Mouse (Mus musculus) lung, embryonic 15.5 days (tissue): ENCODE measurements at regions not wholly inside any gene's neighbourhood (a gene's known extent, or its start where the extent isn't known, plus 50 kb on each side); places are given as distances from the start of the nearest gene placed in this dataset.

Source experiments
- ATAC-seq: fragments of 200-750 bp; cut with Nextera tagmentation; 2 replicates; pipeline ENCODE4 v1.8.0; 2017; ENCODE audit warnings: moderate number of reproducible peaks, borderline replicate concordance; ENCODE audit not compliant: low FRiP score, low TSS enrichment; ENCODE audit errors: extremely low read depth
- H3K27ac ChIP-seq: fragments of 300-500 bp; sonication (generic); 2 replicates; pipeline ENCODE4 v1.5.1; 2015; ENCODE audit warnings: moderate library complexity, mild to moderate bottlenecking, inconsistent platforms
- H3K27me3 ChIP-seq: fragments of 300-500 bp; sonication (generic); 2 replicates; pipeline ENCODE4 v1.6.1; 2015; ENCODE audit warnings: inconsistent platforms
- H3K36me3 ChIP-seq: fragments of 300-500 bp; sonication (generic); 2 replicates; pipeline ENCODE4 v1.6.1; 2015; ENCODE audit warnings: inconsistent platforms
- H3K4me1 ChIP-seq: fragments of 300-500 bp; sonication (generic); 2 replicates; pipeline ENCODE4 v1.6.1; 2015; ENCODE audit warnings: inconsistent platforms
- H3K4me2 ChIP-seq: fragments of 300-500 bp; sonication (generic); 2 replicates; pipeline ENCODE4 v1.6.1; 2015; ENCODE audit warnings: inconsistent platforms, mild to moderate bottlenecking, moderate library complexity
- H3K4me3 ChIP-seq: fragments of 300-500 bp; sonication (generic); 2 replicates; pipeline ENCODE4 v1.5.1; 2015; ENCODE audit warnings: mild to moderate bottlenecking, inconsistent platforms
- H3K9ac ChIP-seq: fragments of 300-500 bp; sonication (generic); 2 replicates; pipeline ENCODE4 v1.6.1; 2015; ENCODE audit warnings: inconsistent platforms
- H3K9me3 ChIP-seq: fragments of 300-500 bp; sonication (generic); 2 replicates; pipeline ENCODE4 v1.6.1; 2016; ENCODE audit warnings: inconsistent platforms
- WGBS: fragments of 180-500 bp; shearing (Covaris S2); methylation state at CpG from one replicate; pipeline ENCODE4 v1.1.7; 2015; 5-methylcytosine and 5-hydroxymethylcytosine counted together

DNA sequence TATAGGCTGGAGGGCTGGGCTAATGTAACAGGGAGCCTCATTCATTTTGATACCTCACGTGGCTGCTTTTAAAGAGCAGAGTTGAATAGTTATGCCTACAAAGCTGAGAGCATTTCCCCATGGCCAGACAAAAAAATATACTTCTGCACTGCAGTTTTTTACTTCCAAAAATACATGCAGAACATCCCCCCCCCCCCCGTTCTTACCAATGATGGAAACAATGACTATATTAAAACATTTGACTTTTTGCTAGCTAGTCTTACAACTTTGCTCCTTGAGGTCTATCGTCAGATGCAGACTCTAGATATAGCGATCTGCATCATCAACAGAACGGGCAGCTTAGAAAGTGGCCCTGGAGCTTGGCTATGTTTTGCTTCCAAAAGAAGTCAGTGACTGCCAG lies 692.4 kb downstream of the Stpg2 start:
- Histone ChIP-seq H3K4me2 (no peak overlapping the region), H3K36me3 (no peaks in the 10 kb centered on the region), H3K9me3 (no peaks in the 10 kb centered on the region), H3K27ac (no peak overlapping the region), H3K4me3 (no peak overlapping the region), H3K9ac (no peak overlapping the region), H3K4me1 (no peaks in the 10 kb centered on the region), H3K27me3 (no peaks in the 10 kb centered on the region)
- WGBS = 83% methylated on average over 5 of the region's 5 CpGs
- ATAC-seq = no peak

DNA sequence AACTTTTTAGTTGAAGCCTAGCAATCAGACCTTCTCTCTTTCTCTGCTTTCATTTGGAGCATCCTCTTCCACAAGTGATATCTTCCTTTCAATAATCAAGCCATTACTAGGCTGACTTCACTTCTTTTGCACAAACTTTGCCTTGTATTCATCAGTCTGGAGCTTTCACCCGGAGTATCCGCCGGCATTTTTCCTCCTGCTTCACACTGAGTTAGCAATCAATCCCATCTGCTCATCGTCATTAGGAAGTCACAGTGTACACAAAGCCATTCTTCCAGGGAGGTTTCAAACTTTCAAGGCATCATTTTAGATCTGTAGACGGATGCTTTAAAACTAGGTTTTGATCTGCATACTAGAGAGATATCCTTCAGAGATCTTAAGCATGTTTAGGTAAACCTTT lies 693.7 kb downstream of the Stpg2 start:
- Histone ChIP-seq H3K4me3 (no peak overlapping the region), H3K27ac (no peak overlapping the region)

DNA sequence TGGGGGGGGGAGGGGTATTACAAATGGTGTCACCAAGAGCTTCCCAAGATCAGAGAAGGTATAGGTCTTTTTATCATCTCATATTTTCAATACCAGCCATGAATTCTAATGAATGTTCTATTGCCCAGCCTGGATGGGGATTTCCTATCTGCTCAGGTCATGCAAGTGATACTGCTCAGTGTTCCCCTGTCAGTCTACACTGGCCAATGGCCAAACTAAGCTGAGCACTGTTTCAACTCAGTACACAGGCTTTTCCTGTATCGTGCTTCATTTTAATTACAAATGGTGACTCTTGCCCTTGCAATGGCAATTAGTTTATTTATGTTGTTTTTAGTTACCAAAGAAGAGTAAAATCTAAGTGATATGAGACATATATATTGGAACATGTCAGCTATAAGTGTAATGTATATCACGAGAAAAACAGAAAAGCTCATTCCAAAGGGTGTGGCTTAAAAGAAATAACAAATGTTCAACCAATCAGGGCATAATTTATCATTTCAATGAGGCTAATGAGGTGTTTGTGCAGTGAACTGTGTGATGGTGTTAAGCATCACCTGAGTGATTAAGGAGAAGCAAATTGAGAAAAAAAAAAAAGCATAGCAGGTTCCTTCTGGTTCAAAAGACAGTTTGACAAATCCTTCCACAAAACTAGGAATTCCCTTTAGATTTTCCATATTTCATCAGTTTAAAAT lies 708.3 kb downstream of the Stpg2 start:
- peaks cover 6% of the 10 kb centered on the region for H3K4me1 ChIP-seq
- 42% methylated on average over 2 of the region's 2 CpGs for WGBS
- H3K27ac ChIP-seq = no peak overlapping the region
- no peak overlapping the region for H3K4me2 ChIP-seq
- H3K9ac ChIP-seq = no peak overlapping the region
- H3K4me3 ChIP-seq = no peak overlapping the region
- no peaks in the 10 kb centered on the region for H3K36me3 ChIP-seq
- ATAC-seq = no peak
- H3K27me3 ChIP-seq = no peaks in the 10 kb centered on the region
- no peaks in the 10 kb centered on the region for H3K9me3 ChIP-seq

More for the DNA sequence above, 693.7 kb downstream of the Stpg2 start:
- H3K27me3 ChIP-seq = no peaks in the 10 kb centered on the region
- H3K9ac ChIP-seq = no peak overlapping the region
- no peaks in the 10 kb centered on the region for H3K9me3 ChIP-seq
- WGBS = 28% methylated on average over 5 of the region's 5 CpGs
- H3K36me3 ChIP-seq = no peaks in the 10 kb centered on the region
- ATAC-seq = no peak
- no peak overlapping the region for H3K4me2 ChIP-seq
- H3K4me1 ChIP-seq = no peaks in the 10 kb centered on the region

DNA sequence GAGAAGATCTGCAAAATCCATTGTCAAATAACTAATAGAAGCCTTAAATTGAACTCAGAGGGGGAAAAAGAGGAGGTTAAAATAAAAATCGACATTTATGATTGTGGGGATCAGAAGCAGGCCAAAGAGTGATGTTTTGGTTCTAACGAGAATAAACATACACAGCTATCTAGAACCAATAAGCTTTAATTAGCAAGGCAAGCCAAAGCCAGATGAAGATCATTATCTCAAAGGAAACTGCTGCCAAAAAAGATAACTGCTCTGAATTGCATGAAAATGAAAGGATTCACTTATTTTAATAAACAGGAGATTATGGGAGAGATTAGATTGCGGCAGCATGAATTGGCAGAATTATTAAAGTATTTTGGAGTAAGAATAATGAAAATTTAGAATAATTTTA lies 716.8 kb downstream of the Stpg2 start:
- no peaks in the 10 kb centered on the region for H3K9me3 ChIP-seq
- H3K4me1 ChIP-seq = peaks cover 6% of the 10 kb centered on the region
- no peak overlapping the region for H3K4me2 ChIP-seq
- no peak for ATAC-seq
- no peak overlapping the region for H3K27ac ChIP-seq
- H3K36me3 ChIP-seq = no peaks in the 10 kb centered on the region
- no peaks in the 10 kb centered on the region for H3K27me3 ChIP-seq
- no peak overlapping the region for H3K4me3 ChIP-seq
- H3K9ac ChIP-seq = no peak overlapping the region
- WGBS = 53% methylated on average over 3 of the region's 3 CpGs

DNA sequence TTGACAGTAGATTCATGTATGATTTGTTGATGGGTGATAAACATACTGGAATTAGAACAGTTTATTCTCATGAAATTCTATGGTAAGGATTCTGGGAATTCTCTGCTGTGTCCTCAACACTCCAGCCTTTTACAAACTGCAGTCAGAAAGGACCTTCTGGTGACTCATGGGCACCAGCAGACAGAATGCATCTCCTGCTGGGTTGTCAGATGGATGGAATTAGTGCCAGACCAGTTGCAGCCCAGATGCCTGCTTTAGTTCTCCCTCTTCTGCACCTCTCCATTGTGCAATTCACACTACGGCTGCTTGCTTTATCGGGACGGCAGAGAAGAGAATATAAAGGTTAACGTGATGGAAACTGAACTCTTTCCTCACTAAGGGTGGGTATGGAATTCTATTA lies 727.5 kb downstream of the Stpg2 start:
- no peaks in the 10 kb centered on the region for H3K27me3 ChIP-seq

DNA sequence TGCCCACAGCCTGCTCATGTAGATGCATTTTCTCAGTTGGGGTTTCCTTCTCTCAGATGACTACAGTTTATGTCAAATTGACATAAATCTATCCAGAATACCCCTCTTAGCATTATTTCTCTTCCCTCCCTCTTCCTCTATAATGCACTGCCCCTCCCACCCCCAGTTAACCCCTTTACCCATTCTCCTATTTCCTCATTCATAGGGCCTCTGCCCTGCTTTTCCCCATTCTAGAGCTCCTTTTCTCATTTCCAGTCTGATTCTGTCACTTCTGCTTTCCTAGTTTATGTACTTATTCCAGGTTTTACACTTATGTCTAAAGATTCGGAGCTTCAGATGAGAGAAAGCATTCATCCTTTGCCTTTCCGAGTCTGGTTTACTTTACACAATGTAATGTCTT lies 740.7 kb downstream of the Stpg2 start:
- no peaks in the 10 kb centered on the region for H3K4me1 ChIP-seq
- no peaks in the 10 kb centered on the region for H3K9me3 ChIP-seq
- ATAC-seq = no peak
- 90% methylated on average over 2 of the region's 2 CpGs for WGBS
- no peaks in the 10 kb centered on the region for H3K36me3 ChIP-seq
- no peak overlapping the region for H3K4me3 ChIP-seq
- H3K4me2 ChIP-seq = no peak overlapping the region
- no peak overlapping the region for H3K27ac ChIP-seq
- H3K27me3 ChIP-seq = no peaks in the 10 kb centered on the region
- no peak overlapping the region for H3K9ac ChIP-seq

More for the DNA sequence above, 727.5 kb downstream of the Stpg2 start:
- Histone ChIP-seq H3K9me3 (no peaks in the 10 kb centered on the region), H3K4me1 (no peaks in the 10 kb centered on the region), H3K9ac (no peak overlapping the region), H3K27ac (no peak overlapping the region), H3K4me3 (no peak overlapping the region), H3K4me2 (no peak overlapping the region), H3K36me3 (no peaks in the 10 kb centered on the region)
- WGBS = 81% methylated on average over 4 of the region's 4 CpGs
- no peak for ATAC-seq

DNA sequence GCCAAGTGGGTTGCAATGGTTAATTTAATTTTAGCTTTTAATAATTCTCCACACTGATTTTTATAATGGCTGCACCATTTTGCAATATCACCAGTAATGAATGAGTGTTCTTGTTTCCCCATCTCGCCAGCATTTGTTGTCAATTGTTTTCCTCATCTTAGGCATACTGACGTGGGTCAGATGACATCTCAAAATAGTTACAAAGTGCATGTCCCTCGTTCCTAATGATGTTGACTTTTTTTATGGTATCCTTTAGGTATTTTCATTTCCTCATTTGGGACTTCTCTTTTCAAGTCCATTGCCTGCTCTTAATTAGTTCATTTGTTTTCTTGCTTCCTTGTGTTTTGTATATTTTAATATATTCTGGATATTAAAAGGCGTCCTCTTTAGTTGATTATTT lies 741.8 kb downstream of the Stpg2 start:
- Histone ChIP-seq H3K9ac (no peak overlapping the region), H3K27me3 (no peaks in the 10 kb centered on the region), H3K4me1 (no peaks in the 10 kb centered on the region), H3K36me3 (no peaks in the 10 kb centered on the region), H3K9me3 (no peaks in the 10 kb centered on the region), H3K4me2 (no peak overlapping the region), H3K27ac (no peak overlapping the region), H3K4me3 (no peak overlapping the region)
- ATAC-seq = no peak
- 72% methylated on average over 4 of the region's 4 CpGs for WGBS

DNA sequence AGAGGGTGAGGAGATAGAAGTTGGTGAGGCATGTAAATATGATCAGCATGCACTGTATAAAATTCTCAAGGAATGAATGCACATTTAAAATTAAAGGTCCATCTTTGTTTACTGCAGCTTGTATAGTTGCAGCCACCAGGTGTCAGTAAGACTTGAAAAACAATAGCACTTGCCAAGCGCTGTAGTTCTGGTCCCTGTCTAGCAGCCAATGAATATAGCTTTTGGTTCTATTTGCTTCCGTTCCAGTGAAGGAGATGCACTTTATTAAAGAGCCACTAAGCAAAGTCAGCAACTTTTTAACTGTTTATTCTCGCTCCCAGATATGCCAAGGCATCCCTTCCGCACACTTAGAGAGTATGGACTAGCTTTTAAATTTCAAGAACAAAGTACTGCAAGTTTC lies 743.6 kb downstream of the Stpg2 start:
- 65% methylated on average over 4 of the region's 4 CpGs for WGBS
- no peak for ATAC-seq
- Histone ChIP-seq H3K4me1 (no peaks in the 10 kb centered on the region), H3K9ac (no peak overlapping the region), H3K4me3 (no peak overlapping the region), H3K36me3 (no peaks in the 10 kb centered on the region), H3K9me3 (no peaks in the 10 kb centered on the region), H3K27me3 (no peaks in the 10 kb centered on the region), H3K27ac (no peak overlapping the region), H3K4me2 (no peak overlapping the region)

DNA sequence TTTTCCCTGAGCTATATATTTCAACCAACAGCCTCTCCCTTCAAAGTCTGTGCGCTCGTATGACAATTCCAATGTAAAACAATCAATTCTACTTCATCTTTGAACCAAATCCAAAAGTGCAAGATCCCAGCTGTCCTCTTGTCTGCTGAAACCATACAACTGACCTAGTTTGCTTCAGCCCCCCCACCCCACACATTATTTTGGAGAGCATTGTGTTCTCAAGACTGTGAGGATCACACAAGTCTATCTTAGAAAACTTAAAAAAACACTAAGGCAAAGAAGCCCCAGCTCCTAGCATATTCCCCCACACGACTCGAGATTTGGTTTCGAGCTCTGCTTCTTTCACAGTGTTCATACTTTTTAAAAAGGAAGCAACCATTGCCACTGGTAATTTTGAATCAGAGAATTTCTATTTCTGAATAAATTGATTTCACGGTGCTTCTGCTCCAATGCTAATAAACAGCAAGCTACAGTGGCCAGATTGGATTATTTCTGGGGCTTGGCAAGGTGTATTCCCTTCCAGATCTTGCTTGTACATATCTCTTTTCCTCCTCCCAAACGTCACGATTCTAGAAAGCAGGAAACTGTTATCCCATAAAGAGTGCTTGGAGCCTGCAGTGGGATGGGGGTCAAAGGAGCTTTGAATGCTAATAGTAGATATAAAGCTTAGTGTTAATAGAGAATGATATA lies 744.7 kb downstream of the Stpg2 start:
- no peak overlapping the region for H3K27ac ChIP-seq
- 67% methylated on average over 8 of the region's 8 CpGs for WGBS
- H3K9ac ChIP-seq = no peak overlapping the region
- H3K4me3 ChIP-seq = no peak overlapping the region
- H3K27me3 ChIP-seq = no peaks in the 10 kb centered on the region
- H3K4me1 ChIP-seq = no peaks in the 10 kb centered on the region
- H3K9me3 ChIP-seq = no peaks in the 10 kb centered on the region
- no peak for ATAC-seq
- H3K4me2 ChIP-seq = no peak overlapping the region
- H3K36me3 ChIP-seq = no peaks in the 10 kb centered on the region

DNA sequence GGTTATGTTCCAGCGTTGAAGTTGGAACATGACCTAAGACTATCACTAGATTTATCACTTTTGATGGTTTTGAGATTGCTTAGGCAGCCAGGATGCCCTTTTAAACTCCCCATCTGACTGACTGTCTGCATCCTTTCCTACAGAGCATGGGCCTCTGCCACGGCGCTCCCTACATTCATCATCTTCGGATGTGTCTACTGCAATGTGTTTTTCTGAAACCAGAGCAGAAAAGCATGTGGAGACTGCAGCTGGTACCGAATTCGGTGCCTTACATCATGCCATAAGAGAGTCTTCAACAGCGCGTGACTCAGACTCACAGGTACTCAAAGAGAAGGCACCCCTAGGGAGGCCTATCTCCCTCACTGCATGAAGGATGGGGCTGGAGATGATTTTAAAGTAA lies 746.0 kb downstream of the Stpg2 start:
- Histone ChIP-seq H3K4me3 (no peak overlapping the region), H3K4me2 (no peak overlapping the region), H3K4me1 (no peaks in the 10 kb centered on the region), H3K27me3 (no peaks in the 10 kb centered on the region), H3K9ac (no peak overlapping the region), H3K27ac (no peak overlapping the region), H3K36me3 (no peaks in the 10 kb centered on the region), H3K9me3 (no peaks in the 10 kb centered on the region)
- WGBS = 72% methylated on average over 8 of the region's 8 CpGs
- no peak for ATAC-seq

DNA sequence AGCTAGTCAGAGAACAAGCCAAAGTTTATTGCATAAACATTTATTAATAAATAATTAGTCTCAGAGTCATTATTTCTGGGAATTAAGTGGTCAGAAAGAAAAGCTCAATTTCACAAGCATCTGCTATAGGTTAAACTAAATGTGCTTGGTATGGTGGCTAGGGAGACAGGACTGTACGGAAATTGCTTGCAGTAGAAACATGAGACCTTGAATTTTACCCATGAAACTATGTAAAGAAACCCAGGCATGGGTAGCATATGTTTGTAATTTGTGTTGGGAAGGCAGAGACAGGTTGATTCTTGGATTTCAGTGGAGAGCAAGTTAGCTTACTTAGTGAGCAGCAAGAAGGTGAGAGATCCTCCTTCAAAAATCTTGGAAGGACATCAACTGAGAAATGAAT lies 772.7 kb downstream of the Stpg2 start:
- 75% methylated on average over 1 of the region's 1 CpGs for WGBS
- Histone ChIP-seq H3K4me3 (no peak overlapping the region), H3K27ac (no peak overlapping the region), H3K4me1 (no peaks in the 10 kb centered on the region), H3K4me2 (no peak overlapping the region), H3K9ac (no peak overlapping the region), H3K36me3 (no peaks in the 10 kb centered on the region), H3K27me3 (no peaks in the 10 kb centered on the region), H3K9me3 (no peaks in the 10 kb centered on the region)
- no peak for ATAC-seq

DNA sequence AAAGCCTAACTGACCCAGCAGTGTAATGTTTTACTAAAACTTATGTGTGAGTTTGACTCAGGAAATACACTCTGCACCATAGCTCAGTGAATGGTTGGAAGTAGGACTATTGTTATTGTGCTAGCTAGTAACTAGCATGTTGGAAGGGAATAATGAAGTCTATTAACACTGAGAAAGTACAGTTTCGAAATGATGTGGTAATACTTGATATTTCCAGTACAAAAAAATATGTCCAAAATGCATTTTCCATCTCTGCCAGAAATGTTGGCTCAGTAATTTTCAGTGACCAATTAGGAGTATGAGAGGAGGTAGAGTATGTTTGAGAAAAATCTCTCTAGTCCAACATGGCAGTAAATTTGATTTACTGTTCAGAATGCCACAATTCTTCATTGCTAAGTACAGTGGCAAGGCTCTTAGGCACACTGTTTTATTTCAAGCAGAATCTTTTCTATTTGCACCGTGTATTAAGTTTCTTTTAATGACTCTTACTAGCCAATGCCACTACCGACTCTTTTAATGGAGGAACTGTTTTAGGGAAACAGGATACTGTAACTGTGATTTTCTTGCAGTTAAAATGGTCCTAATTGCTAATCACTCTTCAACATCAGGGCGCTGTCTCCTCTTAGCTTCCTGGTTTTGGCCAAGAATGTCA lies 780.5 kb downstream of the Stpg2 start:
- no peak overlapping the region for H3K4me3 ChIP-seq
- no peaks in the 10 kb centered on the region for H3K9me3 ChIP-seq
- H3K27ac ChIP-seq = no peak overlapping the region
- WGBS = 68% methylated on average over 4 of the region's 4 CpGs
- no peaks in the 10 kb centered on the region for H3K27me3 ChIP-seq
- no peak for ATAC-seq
- H3K36me3 ChIP-seq = no peaks in the 10 kb centered on the region
- no peak overlapping the region for H3K9ac ChIP-seq
- no peaks in the 10 kb centered on the region for H3K4me1 ChIP-seq
- H3K4me2 ChIP-seq = no peak overlapping the region
